18 mouse cellular contexts compared by ENCODE assay signal in genomic region chr9:14304262-14304968, GRCm38 (mm10). TPM values are rescaled to one million over a fixed set of nuclear protein-coding genes. Genes with fewer than 3 reads are reported as not detected.
DNase-seq lines count a peak whose midpoint lies in the region; ATAC-seq and TF ChIP-seq lines count a peak whose summit lies in the region.
"Had no signal": no experiment of that assay in that cellular context is flagged by ENCODE, and none has a peak within 500 bp of the region (broad histone marks: within the 10 kb centered on the region; RNA-seq: fewer than 3 reads in every experiment).

No protein-coding gene starts in this region.

- H3K4me1 ChIP-seq in forebrain, embryonic 13.5 days = peaks cover 19% of the 10 kb centered on the region
- peaks cover 14% of the 10 kb centered on the region for H3K4me1 ChIP-seq in hindbrain, embryonic 15.5 days (replicated peaks)
- H3K4me1 ChIP-seq in midbrain, postnatal 0 days (ENCODE audit: insufficient read depth, low read length) = no peaks in the 10 kb centered on the region
- H3K4me1 ChIP-seq: liver, embryonic 15.5 days had no signal

- ATAC-seq in forebrain, embryonic 13.5 days = peak; percentile 92
- peak; percentile 81 for ATAC-seq in hindbrain, embryonic 15.5 days (ENCODE audit: low FRiP score, low read depth)
- no peak for ATAC-seq in midbrain, postnatal 0 days (ENCODE audit: low FRiP score)
- ATAC-seq: activated CD4-positive, CD25-positive, alpha-beta regulatory T cell, adult 4 months; CD4-positive, CD25-positive, alpha-beta regulatory T cell, adult 4 months had no signal

- WGBS in forebrain, embryonic 13.5 days = 10% methylated on average over 9 of the region's 9 CpGs
- 14% methylated on average over 9 of the region's 9 CpGs for whole genome bisulfite sequencing in hindbrain, embryonic 15.5 days
- WGBS in midbrain, postnatal 0 days = 26% methylated on average over 9 of the region's 9 CpGs

- H3K9ac ChIP-seq in forebrain, embryonic 13.5 days = no peak overlapping the region
- H3K9ac ChIP-seq in hindbrain, embryonic 15.5 days = no peak overlapping the region
- H3K9ac ChIP-seq in midbrain, postnatal 0 days (replicated peaks; ENCODE audit: low read length, poor library complexity, severe bottlenecking) = no peak overlapping the region
- H3K9ac ChIP-seq: liver, embryonic 15.5 days had no signal

- peak overlapping the region; percentile 25; the same call in 1 of the 2 replicates for H3K4me2 ChIP-seq in forebrain, embryonic 13.5 days
- H3K4me2 ChIP-seq in hindbrain, embryonic 15.5 days = 0 out of 2 replicates have a peak overlapping the region, but pooled peaks have one; percentile 5
- no peak overlapping the region for H3K4me2 ChIP-seq in midbrain, postnatal 0 days (ENCODE audit: low read depth, low read length, poor library complexity, severe bottlenecking)
- H3K4me2 ChIP-seq: heart, embryonic 11.5 days; liver, embryonic 15.5 days had no signal

- H3K27me3 ChIP-seq in forebrain, embryonic 13.5 days = peaks cover 15% of the 10 kb centered on the region; the same call in 1 of the 2 replicates
- H3K27me3 ChIP-seq in hindbrain, embryonic 15.5 days = no peaks in the 10 kb centered on the region
- H3K27me3 ChIP-seq in midbrain, postnatal 0 days (ENCODE audit: insufficient read depth, low read length) = no peaks in the 10 kb centered on the region
- H3K27me3 ChIP-seq: liver, embryonic 15.5 days had no signal

- H3K27ac ChIP-seq in forebrain, embryonic 13.5 days = no peak overlapping the region
- peak overlapping the region; percentile 38; the same call in 1 of the 2 replicates for H3K27ac ChIP-seq in hindbrain, embryonic 15.5 days (replicated peaks)
- H3K27ac ChIP-seq in midbrain, postnatal 0 days (ENCODE audit: low read depth, low read length) = no peak overlapping the region
- H3K27ac ChIP-seq: kidney, postnatal 0 days; liver, embryonic 15.5 days had no signal

- peaks cover 8% of the 10 kb centered on the region; the same call in 1 of the 2 replicates for H3K36me3 ChIP-seq in forebrain, embryonic 13.5 days (ENCODE audit: poor library complexity, severe bottlenecking)
- H3K36me3 ChIP-seq in hindbrain, embryonic 15.5 days = peaks cover 10% of the 10 kb centered on the region; the same call in 1 of the 2 replicates
- peaks cover 20% of the 10 kb centered on the region for H3K36me3 ChIP-seq in midbrain, postnatal 0 days (ENCODE audit: insufficient read depth, low read length)
- H3K36me3 ChIP-seq: liver, embryonic 15.5 days had no signal

- no peak for TF ChIP-seq CTCF in brain, embryonic 14.5 days (IDR thresholded peaks at IDR 0.05; ENCODE audit: borderline replicate concordance, extremely low read depth, insufficient read depth, insufficient read length)
- no peak for TF ChIP-seq CTCF in midbrain, postnatal 0 days (IDR thresholded peaks at IDR 0.05)

- peak; percentile 90 for DNase-seq in brain, embryonic 14.5 days (ENCODE audit: low read depth)
- DNase-seq in midbrain, postnatal 0 days (ENCODE audit: low spot score) = peak; percentile 37
- DNase-seq in adrenal gland, postnatal 4 days (ENCODE audit: low spot score in 2 of 2) = no peak
- no peak for DNase-seq in heart, adult 8-10 months (ENCODE audit: low spot score)
- no peak for DNase-seq in gastrocnemius, adult 8-10 months (ENCODE audit: low spot score in 2 of 2)
- DNase-seq: cerebellum, adult 18-20 months; layer of hippocampus, postnatal 36 days; lung, postnatal 36 days; right cerebral cortex, postnatal 4 days; thymus, adult 18-20 months had no signal

- H3K4me3 ChIP-seq in forebrain, embryonic 13.5 days = no peak overlapping the region
- no peak overlapping the region for H3K4me3 ChIP-seq in hindbrain, embryonic 15.5 days
- H3K4me3 ChIP-seq in midbrain, postnatal 0 days (ENCODE audit: low read depth, low read length) = no peak overlapping the region
- H3K4me3 ChIP-seq: erythroblast, embryonic 14.5 days; liver, embryonic 15.5 days had no signal

- H3K9me3 ChIP-seq in forebrain, embryonic 13.5 days (replicated peaks) = no peaks in the 10 kb centered on the region
- no peaks in the 10 kb centered on the region for H3K9me3 ChIP-seq in hindbrain, embryonic 15.5 days
- no peaks in the 10 kb centered on the region for H3K9me3 ChIP-seq in midbrain, postnatal 0 days (ENCODE audit: low read length)
- H3K9me3 ChIP-seq: liver, embryonic 15.5 days had no signal

- TF ChIP-seq POLR2A in brain, embryonic 14.5 days (IDR thresholded peaks at IDR 0.05; ENCODE audit: borderline replicate concordance, extremely low read depth, insufficient read depth, insufficient read length, poor library complexity, severe bottlenecking) = no peak

RNA-seq across cellular contexts. Expression of gene Sesn3, which starts 29.5 kb away (rescaled TPM):
- polyA plus RNA-seq in brain, embryonic 14.5 days (2012; rRNA removed) = 13.5 and 26.4 TPM in 2 replicates
- polyA plus RNA-seq in forebrain, embryonic 13.5 days (2015; fragmentation: Nextera tagmentation; extraction: Ambion mirVana) = 15.5 and 16.2 TPM in 2 replicates
- 16.8 and 17.8 TPM in 2 replicates for polyA plus RNA-seq in hindbrain, embryonic 15.5 days (2015; fragmentation: Nextera tagmentation; extraction: Ambion mirVana)
- total RNA-seq in midbrain, postnatal 0 days (2014; rRNA removed) = 59.2 and 73.0 TPM in 2 replicates
- 18.2 and 22.9 TPM in 2 replicates for polyA plus RNA-seq in midbrain, postnatal 0 days (2015; fragmentation: Nextera tagmentation; extraction: Ambion mirVana)
- 10 to 100 TPM; 50.7 to 52.8 TPM for total RNA-seq in adrenal gland, postnatal 4 days (2021)
- 10 to 100 TPM; 22.8 to 25.5 (median 25.1) TPM for total RNA-seq in heart, adult 8-10 months (2022)
- total RNA-seq in gastrocnemius, adult 8-10 months (2022) = 10 to 100 TPM; 13.9 to 20.4 (median 18.7) TPM

Comparison
In these comparisons a context has a peak if more than half of its experiments do, and no peak if none do; other contexts are left out.
1. DNase-seq: peak in brain, embryonic 14.5 days (single experiment) and midbrain, postnatal 0 days (single experiment); none in adrenal gland, postnatal 4 days (0 of 2), heart, adult 8-10 months (single experiment) and gastrocnemius, adult 8-10 months (0 of 2).